Mouse (Mus musculus) spleen, postnatal 14 days (tissue): ENCODE data around the gene Tacr2.
A peak's percentile ranks its signal among the peaks of the same experiment; 100 is the strongest.

Experiments used
- DNase-seq, 2 experiments: peaks; one replicate each; pipeline ENCODE4 v3.0.0; 2021 to 2022; ENCODE audit warnings: low spot score in 2 of 2

The Tacr2 gene

DNA sequence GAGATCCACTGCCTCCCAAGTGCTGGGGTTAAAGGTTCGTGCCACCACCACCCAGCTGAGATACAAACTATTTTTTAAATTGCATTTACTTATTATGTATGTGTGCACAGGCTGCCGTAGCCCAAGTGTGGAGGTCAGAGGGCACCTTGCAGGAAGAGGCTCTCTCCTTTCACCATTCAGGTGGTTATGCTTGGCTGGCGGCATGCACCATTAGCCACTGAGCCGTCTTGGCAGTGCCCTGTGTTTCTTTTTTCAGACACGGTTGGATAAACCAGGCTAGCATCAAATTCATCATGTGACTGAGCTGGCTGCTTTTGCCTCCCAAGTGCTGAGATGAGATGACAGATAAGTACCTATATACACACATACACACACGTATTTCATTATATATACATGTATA lies 13.0 kb upstream of the Tacr2 start:
- no peak for DNase-seq

DNA sequence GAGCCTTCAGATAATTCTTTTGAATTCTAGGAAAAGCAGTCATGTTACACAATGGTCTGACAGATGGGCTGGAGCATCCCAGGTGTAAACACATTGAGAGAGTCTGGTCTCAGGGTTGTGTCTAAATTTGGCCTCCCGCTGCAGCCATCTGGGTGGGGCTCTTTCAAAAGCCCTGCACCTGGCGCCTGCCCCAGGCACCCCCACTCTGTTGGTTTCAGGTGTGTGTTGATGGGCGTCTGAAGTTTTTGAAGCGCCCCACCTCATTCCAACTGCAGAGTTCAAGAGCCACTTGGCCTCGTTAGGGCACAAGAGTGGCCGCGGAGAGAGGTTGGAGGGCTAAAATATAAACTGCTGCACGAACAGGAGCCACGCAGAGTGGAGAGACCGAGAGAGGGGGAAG lies 9.9 kb upstream of the Tacr2 start:
- no peak for DNase-seq

DNA sequence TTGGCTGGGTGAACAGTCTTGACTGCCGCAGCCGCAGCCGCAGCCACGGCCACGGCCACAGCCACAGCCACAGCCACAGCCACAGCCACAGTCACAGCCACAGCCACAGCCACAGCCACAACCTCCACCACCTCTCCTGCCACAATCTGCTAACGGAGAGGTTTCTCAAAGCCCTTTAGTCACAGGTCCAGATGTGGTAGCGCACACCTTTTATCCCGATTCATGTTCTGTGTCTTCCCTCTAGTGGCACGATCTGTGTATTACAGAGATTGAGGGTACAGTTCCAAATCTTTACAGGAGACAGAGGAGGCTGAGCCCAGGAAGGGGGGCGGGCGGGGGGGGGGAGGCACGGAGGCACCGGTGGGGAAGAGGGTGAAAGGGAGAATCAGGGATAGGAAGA lies 9.3 kb upstream of the Tacr2 start:
- DNase-seq, result peak in 1 of 2 experiments; percentile 47

DNA sequence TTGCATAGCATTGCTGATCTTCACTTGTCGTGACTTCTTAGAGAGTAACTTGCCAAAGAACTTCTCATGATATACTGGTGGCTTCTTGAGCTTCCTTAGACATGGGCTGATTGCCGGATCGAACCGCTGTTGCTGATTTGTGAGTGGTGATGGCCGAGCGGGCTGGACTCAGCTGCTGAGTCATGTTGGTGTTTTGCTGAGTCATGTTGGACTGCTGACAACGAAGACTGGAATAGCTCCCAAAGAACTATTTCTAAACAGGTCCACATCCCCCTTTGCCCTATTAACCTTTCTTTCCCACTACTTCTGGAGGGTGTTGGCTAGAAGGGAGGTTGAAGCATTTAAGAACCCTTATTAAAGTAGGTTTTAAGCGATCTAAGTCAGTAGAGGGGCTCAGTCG lies 8.2 kb upstream of the Tacr2 start:
- no peak for DNase-seq

DNA sequence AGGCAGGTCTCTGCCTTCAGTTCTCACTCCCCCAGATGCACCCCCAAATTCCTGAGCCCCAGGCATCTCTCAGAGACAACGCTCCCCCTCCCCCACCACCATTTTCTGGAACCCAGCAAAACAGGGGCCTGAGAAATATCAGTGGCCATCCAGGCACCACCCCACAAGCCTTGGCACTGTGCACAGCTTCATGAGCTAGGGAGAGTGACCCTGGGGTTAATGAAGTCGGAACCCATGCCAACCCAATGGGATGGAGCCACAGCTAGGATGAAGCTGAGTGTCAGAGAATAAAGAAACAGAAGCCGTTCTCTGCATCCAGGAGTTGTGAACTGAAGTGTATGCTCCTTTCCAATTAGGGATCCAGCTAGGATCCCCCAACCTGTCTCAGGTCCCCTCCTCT lies 5.1 kb upstream of the Tacr2 start:
- DNase-seq, result no peak

DNA sequence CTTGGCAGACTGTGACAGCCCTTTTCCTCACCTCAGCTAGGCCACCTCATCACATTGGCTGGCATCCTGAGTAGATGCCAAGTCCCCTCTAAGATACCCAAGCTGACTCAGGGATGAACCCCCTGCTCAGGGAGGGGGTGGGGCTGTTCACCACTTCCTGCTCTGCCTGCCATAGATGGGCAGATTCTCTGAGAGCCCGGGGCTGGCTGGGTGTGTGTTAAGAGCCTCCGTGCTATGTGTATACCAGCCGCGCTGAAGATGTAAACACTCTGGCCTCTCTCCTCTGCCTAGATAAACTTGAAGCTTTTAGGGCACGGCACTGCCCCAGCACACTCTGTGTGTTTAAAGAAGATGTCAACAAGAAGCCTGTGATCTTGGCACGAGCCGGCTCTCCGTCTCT lies 4.4 kb upstream of the Tacr2 start:
- DNase-seq, result no peak

DNA sequence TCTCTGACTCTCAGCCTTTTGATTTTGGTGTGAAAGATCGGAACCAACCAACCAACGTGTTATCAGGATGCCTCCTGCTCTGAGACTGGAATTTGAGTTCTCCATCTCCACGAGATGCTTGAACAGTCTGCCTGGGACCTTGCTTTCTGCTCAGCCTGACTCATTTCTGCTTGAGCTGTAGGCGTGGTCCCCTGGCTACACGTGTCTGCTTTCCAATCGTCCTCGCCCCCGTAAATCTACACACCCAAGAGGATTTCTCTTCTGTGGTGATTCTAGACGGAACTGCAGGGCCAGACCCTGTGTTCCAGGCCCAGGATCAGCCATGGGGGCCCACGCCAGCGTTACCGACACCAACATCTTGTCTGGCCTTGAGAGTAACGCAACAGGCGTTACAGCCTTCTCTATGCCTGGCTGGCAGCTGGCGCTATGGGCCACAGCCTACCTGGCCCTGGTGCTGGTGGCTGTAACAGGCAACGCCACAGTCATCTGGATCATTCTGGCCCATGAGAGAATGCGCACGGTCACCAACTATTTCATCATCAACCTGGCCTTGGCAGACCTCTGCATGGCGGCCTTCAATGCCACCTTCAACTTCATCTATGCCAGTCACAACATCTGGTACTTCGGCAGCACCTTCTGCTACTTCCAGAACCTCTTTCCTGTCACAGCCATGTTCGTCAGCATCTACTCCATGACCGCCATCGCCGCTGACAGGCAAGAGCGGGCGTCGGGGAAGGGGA lies 428 bp downstream of the Tacr2 start:
- DNase-seq, result no peak

DNA sequence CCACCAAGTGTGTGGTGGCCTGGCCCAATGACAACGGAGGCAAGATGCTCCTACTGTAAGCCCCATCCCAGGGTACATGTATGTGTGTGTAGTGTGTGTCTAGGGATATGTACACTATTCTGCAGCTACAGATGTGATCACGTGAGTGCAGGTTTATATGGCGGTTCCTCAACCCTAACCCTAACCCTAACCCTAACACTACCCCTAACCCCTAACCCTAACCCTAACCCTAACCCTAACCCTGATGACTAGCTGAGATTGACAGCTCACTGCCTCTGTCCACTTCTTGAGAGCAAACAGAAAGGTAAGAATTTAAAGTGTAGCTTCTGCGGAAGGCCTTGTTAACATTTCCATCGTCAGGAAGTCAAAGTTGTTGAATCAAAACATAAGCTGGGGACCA lies 6.1 kb downstream of the Tacr2 start:
- DNase-seq, result no peak

DNA sequence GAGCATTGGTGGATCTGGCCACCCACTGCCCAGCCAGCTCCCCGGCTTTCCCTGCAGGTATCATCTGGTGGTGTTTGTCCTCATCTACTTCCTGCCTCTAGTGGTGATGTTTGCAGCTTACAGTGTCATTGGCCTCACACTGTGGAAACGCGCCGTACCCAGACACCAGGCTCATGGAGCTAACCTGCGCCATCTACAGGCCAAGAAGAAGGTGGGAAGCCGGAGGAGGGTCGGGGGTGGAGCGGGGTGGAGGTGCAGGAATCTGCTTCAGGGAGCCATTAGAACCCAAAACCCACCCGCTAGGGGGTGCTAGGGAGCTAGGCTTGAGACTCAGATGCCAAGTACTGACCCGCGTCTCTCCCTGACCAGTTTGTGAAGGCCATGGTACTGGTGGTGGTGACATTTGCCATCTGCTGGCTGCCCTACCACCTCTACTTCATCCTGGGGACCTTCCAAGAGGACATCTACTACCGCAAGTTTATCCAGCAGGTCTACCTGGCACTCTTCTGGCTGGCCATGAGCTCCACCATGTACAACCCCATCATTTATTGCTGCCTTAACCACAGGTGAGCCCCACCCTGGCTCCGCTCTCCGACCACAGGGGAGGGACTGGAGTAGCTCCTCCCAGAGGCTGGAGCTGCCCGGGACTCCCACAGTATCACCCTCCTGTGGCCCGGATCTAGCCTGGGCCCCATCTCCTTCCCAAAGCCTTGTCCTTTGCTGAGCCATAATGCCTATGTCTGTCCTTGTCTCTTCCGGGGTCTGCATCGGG lies 9.1 kb downstream of the Tacr2 start:
- peak; percentile 24 to 40 for DNase-seq

DNA sequence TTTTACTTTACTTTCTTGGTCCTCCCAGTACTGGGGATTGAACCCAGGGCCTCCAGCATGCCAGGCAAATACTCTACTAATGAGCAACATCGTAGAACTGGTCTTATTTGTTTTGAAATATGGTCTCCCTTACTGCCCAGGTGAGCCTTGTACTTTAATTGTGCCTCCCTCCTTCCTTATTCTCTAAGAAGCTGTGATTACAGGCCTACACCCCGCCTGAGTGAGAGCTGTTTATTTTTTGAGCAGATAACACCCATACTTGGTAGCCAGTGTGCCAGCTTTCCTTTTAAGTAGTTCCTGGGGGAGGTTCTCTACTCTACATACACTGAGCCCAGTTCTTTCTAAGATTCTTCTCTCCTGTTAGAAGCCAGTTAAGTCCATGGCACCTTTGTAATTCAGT lies 12.1 kb downstream of the Tacr2 start:
- DNase-seq, result no peak

DNA sequence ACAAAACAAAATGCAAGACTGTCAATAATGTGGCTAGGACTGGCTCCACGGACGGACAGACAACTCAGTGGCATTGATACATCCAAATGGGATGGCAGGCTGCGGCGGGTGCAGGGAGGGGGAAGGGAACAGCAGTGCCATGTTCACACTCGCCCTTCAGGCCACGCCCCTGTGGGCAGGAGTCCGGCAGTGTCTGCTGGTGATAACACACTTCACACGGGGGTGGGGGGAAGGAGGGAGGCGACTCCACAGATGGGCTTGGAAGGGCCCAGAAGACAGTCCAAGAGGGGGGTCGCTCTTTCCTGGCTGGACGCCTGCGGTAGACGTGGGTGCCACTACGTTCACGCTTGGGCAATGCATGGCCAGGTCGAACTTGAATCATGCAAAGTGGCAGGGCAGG lies 17.0 kb downstream of the Tacr2 start:
- no peak for DNase-seq

DNA sequence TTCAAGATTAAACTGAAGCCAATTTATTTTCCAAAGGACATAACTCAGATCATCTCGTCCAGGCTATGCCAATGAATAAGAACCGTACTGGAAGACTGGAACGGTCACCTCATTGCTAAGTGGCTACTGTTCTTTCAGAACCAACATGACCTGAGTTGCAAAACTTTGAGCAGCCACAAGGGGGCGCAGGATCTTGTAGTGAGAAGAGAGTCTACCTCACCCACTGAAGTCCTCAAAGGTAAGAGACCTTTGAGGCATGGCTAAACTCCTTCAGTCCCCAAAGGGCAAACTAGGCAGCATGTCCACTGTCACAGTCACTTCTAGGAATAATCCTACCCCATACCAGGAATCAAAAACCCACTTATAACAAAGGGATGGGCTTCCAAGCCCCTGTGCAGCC lies 23.0 kb downstream of the Tacr2 start:
- peak; percentile 65 to 84 for DNase-seq

DNA sequence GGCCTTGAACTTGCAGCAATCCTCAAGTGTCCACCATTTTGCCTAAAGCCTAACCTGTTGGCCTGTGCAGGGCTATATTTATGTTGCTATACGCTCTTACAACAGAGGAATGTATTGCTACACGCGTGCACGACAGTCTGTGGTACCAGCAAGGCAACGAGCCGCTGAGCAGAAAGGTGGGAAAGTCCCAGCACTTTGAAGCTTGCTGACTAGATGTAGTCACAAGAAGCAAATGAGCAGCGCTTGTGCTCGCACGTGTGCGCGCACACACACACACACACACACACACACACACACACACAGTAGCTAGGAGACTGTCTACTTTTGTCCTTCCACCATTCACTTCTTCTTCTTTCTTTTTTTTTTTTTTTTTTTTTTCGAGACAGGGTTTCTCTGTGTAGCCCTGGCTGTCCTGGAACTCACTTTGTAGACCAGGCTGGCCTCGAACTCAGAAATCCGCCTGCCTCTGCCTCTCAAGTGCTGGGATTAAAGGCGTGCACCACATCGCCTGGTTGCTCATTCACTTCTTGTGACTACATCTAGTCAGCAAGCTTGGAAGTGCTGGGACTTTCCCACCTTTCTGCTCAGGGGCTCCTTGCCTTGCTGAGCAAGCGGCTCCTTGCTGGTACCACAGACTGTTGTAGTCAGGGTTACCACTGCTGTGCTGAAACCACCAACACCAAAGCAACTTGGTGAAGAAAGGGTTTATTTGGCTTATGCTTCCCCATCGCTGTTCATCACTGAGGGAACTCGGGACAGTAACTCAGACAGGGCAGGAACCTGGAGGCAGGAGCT lies 25.5 kb downstream of the Tacr2 start:
- no peak for DNase-seq

DNA sequence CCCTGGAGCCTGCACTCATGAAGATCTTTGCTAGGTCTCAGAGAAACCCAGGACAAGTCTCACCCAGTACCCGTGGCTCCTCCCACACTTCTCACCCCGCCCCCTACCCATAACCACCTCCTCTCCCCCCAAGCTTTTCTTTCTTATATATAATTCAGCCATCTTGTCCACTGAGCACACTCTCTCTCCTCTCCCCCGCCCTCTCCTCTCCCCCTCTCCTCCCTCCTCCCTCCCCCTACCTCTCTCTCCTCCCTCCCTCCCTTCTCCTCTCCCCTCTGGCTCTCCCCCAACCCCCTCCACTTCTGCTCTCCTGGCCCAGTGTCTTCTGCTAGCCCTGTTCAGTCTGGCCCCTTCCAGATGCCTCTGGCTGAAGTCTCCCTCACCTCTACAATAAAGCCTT lies 26.8 kb downstream of the Tacr2 start:
- no peak for DNase-seq

DNA sequence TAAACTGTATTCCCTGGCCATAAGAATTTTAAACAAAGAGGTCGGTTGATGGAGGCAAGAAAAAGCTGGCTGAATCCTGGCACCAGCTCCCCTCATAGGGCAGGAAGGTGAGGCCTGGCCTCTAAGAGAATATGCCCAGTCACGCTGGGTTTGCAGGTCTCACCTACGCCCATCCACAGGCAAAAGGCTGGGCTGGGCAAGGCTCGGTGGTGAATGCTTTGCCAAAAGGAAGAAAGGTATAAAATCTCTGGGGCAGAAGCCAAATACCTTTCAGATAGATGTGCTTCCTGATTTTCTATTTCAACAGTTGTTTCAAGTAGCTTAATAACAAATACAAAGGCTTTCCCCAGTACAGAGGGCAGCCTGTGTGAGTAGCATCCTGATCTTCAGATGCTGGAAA lies 27.4 kb downstream of the Tacr2 start:
- DNase-seq, result no peak

DNA sequence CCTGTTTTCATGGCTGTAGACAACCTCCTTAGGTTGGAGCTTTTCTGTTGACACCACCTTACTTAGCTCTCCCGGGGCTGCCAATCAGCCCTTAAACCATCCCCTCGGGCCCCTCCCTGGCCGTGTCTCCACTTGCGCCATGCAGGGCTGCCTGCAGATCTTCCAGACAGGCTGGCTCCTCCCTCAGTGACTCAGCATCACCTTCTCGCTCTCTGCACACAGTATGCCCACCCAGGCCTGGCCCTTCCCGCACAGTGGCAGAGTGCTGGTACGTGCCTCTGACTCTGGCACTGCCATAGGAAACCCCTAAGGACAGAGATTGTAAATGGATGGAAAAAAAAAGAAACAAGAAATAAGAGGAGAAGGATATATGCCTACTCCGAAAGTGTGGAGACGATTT lies 30.5 kb downstream of the Tacr2 start:
- DNase-seq, result no peak

DNA sequence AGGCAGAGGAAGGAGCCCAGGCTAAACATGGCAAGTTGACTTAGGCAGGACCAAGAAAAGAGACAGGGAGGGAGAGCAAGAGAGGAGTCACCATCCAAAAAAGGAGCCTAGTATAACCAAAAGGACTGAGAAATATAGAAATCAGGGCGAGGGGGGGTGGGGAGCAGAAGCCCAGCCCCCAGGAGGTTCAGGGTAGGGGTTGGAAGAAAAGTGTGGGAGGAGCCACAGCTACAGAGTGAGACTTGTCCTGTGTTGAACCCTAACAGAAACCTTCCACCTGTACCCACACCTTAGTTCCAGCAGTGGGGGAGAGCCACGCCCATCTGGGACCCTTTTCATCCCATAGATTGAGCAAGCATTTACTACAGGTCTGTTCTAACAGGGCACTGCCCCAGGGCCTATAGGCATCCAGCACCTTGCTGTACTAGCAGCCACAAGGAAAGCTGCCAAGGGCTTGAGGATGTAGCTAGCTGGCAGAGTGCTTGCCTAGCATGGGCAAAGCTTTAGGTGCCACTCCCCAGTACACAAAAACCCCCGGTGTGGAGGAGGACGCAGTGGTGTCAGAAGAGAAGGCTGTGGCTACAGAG lies 31.1 kb downstream of the Tacr2 start:
- no peak for DNase-seq

DNA sequence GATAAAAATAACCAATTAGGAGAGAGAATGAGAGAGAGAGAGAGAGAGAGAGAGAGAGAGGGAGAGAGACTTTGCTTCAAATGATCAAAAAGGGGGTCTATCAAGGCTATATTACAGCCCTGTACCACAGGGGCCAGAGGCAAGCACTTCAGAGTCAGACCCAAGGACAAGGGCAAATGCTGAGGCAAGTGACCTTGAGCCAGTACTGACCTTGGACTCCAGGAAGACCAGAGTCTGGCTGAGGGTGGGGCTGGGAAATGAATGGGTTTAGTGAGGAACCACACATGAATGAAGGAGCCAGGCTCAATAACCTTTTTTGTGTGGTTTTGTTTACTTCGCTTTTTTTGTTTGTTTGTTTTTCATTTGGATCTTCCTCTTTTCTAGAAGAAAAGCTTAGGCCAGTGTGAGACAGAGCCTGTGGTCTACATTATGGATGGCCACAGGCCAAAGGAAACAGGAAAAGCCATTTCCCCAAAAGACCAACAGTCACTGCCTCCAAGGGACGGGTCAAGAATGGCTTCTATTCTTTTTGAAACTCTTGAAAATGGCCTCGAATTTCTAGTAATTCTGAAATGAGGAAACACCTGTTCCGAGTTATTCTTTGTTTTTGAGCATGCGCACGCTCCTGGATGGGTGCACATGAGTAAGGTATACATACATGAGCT lies 35.4 kb downstream of the Tacr2 start:
- no peak for DNase-seq

DNA sequence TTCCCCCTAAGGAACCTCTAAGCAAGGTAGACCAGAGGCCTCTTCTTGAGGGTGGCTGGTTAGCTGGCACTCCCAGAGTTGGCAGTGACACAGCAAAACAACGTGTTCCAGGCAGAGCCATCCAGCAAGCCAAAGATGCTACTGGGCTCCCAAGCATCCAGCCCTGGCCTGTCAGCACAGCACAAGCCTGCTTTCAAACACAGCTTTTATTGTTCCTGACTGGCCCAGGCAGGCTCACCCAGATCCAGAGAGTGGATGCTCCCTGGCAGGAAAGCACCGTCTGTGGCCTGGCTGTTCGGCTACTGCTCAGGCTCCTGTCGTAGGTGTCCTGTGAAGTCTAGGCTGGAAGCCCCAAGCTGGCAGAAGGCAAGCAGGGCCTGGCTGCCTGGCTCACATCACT lies 41.9 kb downstream of the Tacr2 start:
- DNase-seq, result no peak

DNA sequence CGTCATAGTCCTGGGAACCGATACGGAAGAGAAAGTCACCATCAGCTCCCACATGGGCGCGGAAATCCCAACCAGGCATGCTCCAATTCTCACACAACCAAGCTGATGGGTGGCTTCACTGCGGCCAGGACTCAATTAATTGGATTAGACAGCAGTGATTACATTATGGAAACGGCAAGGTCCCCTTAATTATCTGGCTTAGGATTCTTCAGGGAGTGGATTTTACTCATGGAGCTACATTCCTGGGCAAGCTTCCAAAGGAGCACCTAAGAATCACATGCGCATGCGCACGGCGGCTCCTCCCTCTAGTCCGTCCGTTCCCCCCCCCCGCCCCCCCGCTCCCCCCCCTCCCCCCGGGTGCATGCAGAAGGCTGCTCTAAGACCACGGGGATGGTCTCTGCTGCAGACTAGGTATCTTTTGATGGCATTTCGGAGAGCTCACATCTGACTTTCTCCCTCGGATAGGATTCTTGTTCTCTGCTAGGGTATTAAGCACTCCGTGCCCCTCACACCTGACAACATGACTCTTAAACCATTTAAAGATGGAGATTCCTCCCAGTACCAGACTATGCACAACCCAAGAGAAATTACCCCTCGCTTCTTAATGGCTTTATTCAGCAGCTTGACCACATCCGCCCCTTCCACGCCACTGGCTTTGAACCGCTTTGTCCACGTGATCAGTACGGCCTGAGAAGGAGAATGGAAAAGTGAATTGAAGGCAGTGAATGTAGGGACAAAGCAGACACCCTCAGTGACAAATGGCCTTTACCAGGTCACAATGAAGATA lies 44.0 kb downstream of the Tacr2 start:
- DNase-seq, result no peak
